Mouse (Mus musculus) CD4-positive naive resting alpha-beta T cell, adult 76 days (primary cell): ENCODE measurements around the gene Specc1l. TPM values are rescaled to one million over a fixed set of nuclear protein-coding genes. Genes with fewer than 3 reads are reported as not detected.

Source experiments
- total RNA-seq: library from RNA; stranded (reverse); gene quantifications from one replicate; pipeline ENCODE4 v1.2.4, GENCODE M21; 2023

The Specc1l gene
- total RNA-seq = 86.4 TPM

GRCm38 (mm10) chr10:75211807-75212645 is at the start of gene Specc1l:
TSS of gene Specc1l (plus strand) at chr10:75212073.

GRCm38 (mm10) chr10:75316872-75316907 is 104.8 kb downstream of the Specc1l start, which contains the start of gene Adora2a:
TSS of gene Adora2a (plus strand) at chr10:75316877.

Other genes with a start within 250 kb of the Specc1l start
- gene Gnaz, start 244.9 kb upstream of the Specc1l start, total RNA-seq = 1.00 TPM
- not detected for gene Rsph14, start 179.5 kb upstream of the Specc1l start, total RNA-seq
- gene Rab36, start 175.0 kb upstream of the Specc1l start, total RNA-seq = 1.2 TPM
- 26.6 TPM for gene Bcr, start 151.5 kb upstream of the Specc1l start, total RNA-seq
- gene Adora2a, start 104.8 kb downstream of the Specc1l start, total RNA-seq = 16.9 TPM
- not detected for gene Upb1, start 189.0 kb downstream of the Specc1l start, total RNA-seq